Mouse (Mus musculus): ENCODE measurements at regions not wholly inside any gene's neighbourhood (a gene's known extent, or its start where the extent isn't known, plus 50 kb on each side); places are given as distances from the start of the nearest gene placed in this dataset.

GRCm38 (mm10) chr16:80083035-80083434 lies 992.1 kb upstream of the Tmprss15 start:
- Histone ChIP-seq H3K27me3 (ENCODE audit: control insufficient read depth, insufficient read depth, low read length) (no peaks in the 10 kb centered on the region), H3K36me3 (ENCODE audit: control insufficient read depth, insufficient read depth, low read length) (no peaks in the 10 kb centered on the region), H3K4me2 (ENCODE audit: low read length) (no peak overlapping the region), H3K9ac (replicated peaks; ENCODE audit: low read length) (no peak overlapping the region), H3K27ac (replicated peaks; ENCODE audit: low read depth, low read length) (no peak overlapping the region), H3K9me3 (ENCODE audit: control insufficient read depth, low read length) (no peaks in the 10 kb centered on the region), H3K4me3 (replicated peaks; ENCODE audit: low read depth, low read length) (no peak overlapping the region), H3K4me1 (ENCODE audit: control insufficient read depth, insufficient read depth, low read length) (no peaks in the 10 kb centered on the region)
- 97% methylated on average over 2 of the region's 2 CpGs for WGBS
- DNase-seq (no peak), ATAC-seq (ENCODE audit: low FRiP score, low TSS enrichment) (no peak)

- Histone ChIP-seq H3K4me2 (ENCODE audit: low read length) (no peak overlapping the region), H3K4me3 (replicated peaks; ENCODE audit: low read depth, low read length) (no peak overlapping the region), H3K27ac (replicated peaks; ENCODE audit: low read depth, low read length) (no peak overlapping the region), H3K9ac (replicated peaks; ENCODE audit: low read length) (no peak overlapping the region), H3K27me3 (ENCODE audit: control insufficient read depth, insufficient read depth, low read length) (no peaks in the 10 kb centered on the region), H3K36me3 (ENCODE audit: control insufficient read depth, insufficient read depth, low read length) (no peaks in the 10 kb centered on the region), H3K9me3 (ENCODE audit: control insufficient read depth, low read length) (no peaks in the 10 kb centered on the region), H3K4me1 (ENCODE audit: control insufficient read depth, insufficient read depth, low read length) (no peaks in the 10 kb centered on the region)
- DNase-seq (peak; percentile 20), ATAC-seq (ENCODE audit: low FRiP score, low TSS enrichment) (no peak)
- WGBS = 43% methylated on average over 3 of the region's 3 CpGs
Measured at GRCm38 (mm10) chr16:80073675-80074074, 982.8 kb upstream of the Tmprss15 start.

Data from midbrain, embryonic 14.5 days (tissue).